Mouse (Mus musculus) cortical plate, adult 2 months (tissue): ENCODE data around the gene Tmem212.

Experiments
- CTCF ChIP-seq: fragments of 200-500 bp; IDR thresholded peaks from 2 replicates; pipeline ENCODE4 v1.5.1; 2011; ENCODE audit warnings: mild to moderate bottlenecking, control low read depth, low read length; ENCODE audit not compliant: insufficient read depth; ENCODE audit errors: extremely low read depth
- POLR2A ChIP-seq: fragments of 200-500 bp; IDR thresholded peaks from 2 replicates; pipeline ENCODE4 v1.6.1; 2011; ENCODE audit warnings: mild to moderate bottlenecking, low read length, control low read depth; ENCODE audit not compliant: insufficient read depth; ENCODE audit errors: extremely low read depth

GRCm38 (mm10) chr3:27861601-27862000 lies 34.6 kb downstream of the Tmem212 start:
- TF ChIP-seq POLR2A (no peak), CTCF (no peak)
